Mouse (Mus musculus): ENCODE results near the gene Cfdp1.

Gene Cfdp1

DNA sequence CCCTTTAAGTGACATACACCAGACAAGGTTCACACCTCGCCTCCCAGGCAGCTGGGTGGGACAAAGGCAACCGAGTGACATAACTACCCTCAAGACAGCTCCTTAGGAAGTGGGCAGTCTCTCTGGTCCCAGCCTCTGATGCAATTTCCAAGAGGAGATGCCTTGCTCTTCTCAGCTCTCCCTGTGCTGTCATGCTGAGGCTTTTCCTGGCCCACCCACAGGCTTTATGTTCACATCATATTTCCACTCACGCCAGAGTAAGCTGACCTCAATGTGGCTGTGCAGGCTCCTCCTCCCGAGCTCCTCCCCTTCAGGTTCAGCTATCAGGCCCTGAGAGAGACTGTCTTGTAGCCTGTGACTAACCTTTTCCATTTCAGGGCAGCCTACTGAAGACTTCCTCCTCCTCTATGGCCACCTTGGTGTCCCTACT is 134.0 kb downstream of the Cfdp1 start:
- DNase-seq (ENCODE audit: low read depth, low spot score) = peak; percentile 81

DNA sequence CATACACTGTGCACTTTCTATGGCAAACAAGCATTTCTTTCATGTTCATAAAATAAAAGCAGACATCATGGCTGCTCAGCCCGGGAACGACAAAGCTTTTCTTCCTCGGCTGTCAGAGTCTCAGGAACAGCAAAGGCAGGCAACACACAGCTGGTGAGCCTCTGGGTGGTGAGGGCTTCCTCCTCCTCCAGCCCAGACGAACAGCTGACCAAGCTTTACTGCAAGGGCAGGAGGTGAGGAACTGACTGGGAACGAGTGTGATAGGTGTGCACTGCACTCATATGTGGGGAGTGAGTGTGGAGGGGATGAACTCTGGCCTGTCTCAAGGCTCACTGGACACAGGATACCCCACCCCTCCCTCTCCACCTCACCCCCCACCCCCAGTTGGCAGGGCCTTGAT is 135.2 kb downstream of the Cfdp1 start:
- DNase-seq (ENCODE audit: low read depth, low spot score) = no peak

Data from 3T3-L1 (cell line).